Mouse (Mus musculus): Measurements from ENCODE around the gene Pla2g4e. TPM values are rescaled to one million over a fixed set of nuclear protein-coding genes. Genes with fewer than 3 reads are reported as not detected.

Pla2g4e gene
- total RNA-seq, 1 experiment = 1.1 TPM

- DNase-seq (ENCODE audit: low read depth, low spot score) = no peak
- Histone ChIP-seq H3K27ac (ENCODE audit: insufficient read depth, low read depth, low read length, poor library complexity, severe bottlenecking) (no peak overlapping the region), H3K9me3 (ENCODE audit: control insufficient read depth, insufficient read depth, low read depth, low read length) (no peaks in the 10 kb centered on the region), H3K9ac (ENCODE audit: insufficient read depth, low read depth, low read length, poor library complexity, severe bottlenecking) (no peak overlapping the region), H3K4me3 (ENCODE audit: insufficient read depth in 1 of 2, low read depth in 1 of 2, low read length in 2 of 2, poor library complexity in 1 of 2, severe bottlenecking in 1 of 2) (no peak overlapping the region), H3K36me3 (ENCODE audit: control insufficient read depth, insufficient read depth, low read length, poor library complexity, severe bottlenecking) (no peaks in the 10 kb centered on the region; the same call in 1 of the 2 replicates), H3K4me1 (ENCODE audit: control insufficient read depth in 2 of 2, insufficient read depth in 2 of 2, low read length in 2 of 2, poor library complexity in 1 of 2) (no peaks in the 10 kb centered on the region)
- in situ Hi-C loops (cut with MboI; ENCODE audit: low sequenced_read_pairs in 2 of 2, unreplicated experiment in 2 of 2) = no loop called here
- TF ChIP-seq ZNF384 (IDR thresholded peaks at IDR 0.05; ENCODE audit: low read depth, low read length) = no peak
- no peak for TF ChIP-seq CHD2 (IDR thresholded peaks at IDR 0.05; ENCODE audit: low read depth, low read length)
- no peak for TF ChIP-seq HCFC1 (IDR thresholded peaks at IDR 0.05; ENCODE audit: borderline replicate concordance, insufficient read depth, low read length)
- no peak for TF ChIP-seq MAFK (IDR thresholded peaks at IDR 0.05; ENCODE audit: insufficient read depth, low read depth, low read length)
- TF ChIP-seq ZC3H11A (IDR thresholded peaks at IDR 0.05; ENCODE audit: borderline replicate concordance, low read depth, low read length) = no peak
Observed at GRCm38 (mm10) chr2:120147999-120148398, 97.1 kb downstream of the Pla2g4e start.

- Histone ChIP-seq H3K9me3 (ENCODE audit: control insufficient read depth, insufficient read depth, low read depth, low read length) (no peaks in the 10 kb centered on the region), H3K4me1 (ENCODE audit: control insufficient read depth in 2 of 2, insufficient read depth in 2 of 2, low read length in 2 of 2, poor library complexity in 1 of 2) (no peaks in the 10 kb centered on the region), H3K36me3 (ENCODE audit: control insufficient read depth, insufficient read depth, low read length, poor library complexity, severe bottlenecking) (no peaks in the 10 kb centered on the region; the same call in 1 of the 2 replicates), H3K27ac (ENCODE audit: insufficient read depth, low read depth, low read length, poor library complexity, severe bottlenecking) (no peak overlapping the region), H3K9ac (ENCODE audit: insufficient read depth, low read depth, low read length, poor library complexity, severe bottlenecking) (no peak overlapping the region), H3K4me3 (ENCODE audit: insufficient read depth in 1 of 2, low read depth in 1 of 2, low read length in 2 of 2, poor library complexity in 1 of 2, severe bottlenecking in 1 of 2) (no peak overlapping the region)
- TF ChIP-seq MAFK (IDR thresholded peaks at IDR 0.05; ENCODE audit: insufficient read depth, low read depth, low read length) = no peak
- TF ChIP-seq ZNF384 (IDR thresholded peaks at IDR 0.05; ENCODE audit: low read depth, low read length) = no peak
- no peak for TF ChIP-seq CHD2 (IDR thresholded peaks at IDR 0.05; ENCODE audit: low read depth, low read length)
- TF ChIP-seq ZC3H11A (IDR thresholded peaks at IDR 0.05; ENCODE audit: borderline replicate concordance, low read depth, low read length) = no peak
- no peak for TF ChIP-seq HCFC1 (IDR thresholded peaks at IDR 0.05; ENCODE audit: borderline replicate concordance, insufficient read depth, low read length)
- no peak for DNase-seq (ENCODE audit: low read depth, low spot score)
- in situ Hi-C loops (cut with MboI; ENCODE audit: low sequenced_read_pairs in 2 of 2, unreplicated experiment in 2 of 2) = no loop called here
Observed at GRCm38 (mm10) chr2:120147364-120147763, 97.8 kb downstream of the Pla2g4e start.

GRCm38 (mm10) chr2:120146543-120146942, 98.6 kb downstream of the Pla2g4e start:
- Histone ChIP-seq H3K27ac (ENCODE audit: insufficient read depth, low read depth, low read length, poor library complexity, severe bottlenecking) (no peak overlapping the region), H3K4me3 (ENCODE audit: insufficient read depth in 1 of 2, low read depth in 1 of 2, low read length in 2 of 2, poor library complexity in 1 of 2, severe bottlenecking in 1 of 2) (no peak overlapping the region), H3K36me3 (ENCODE audit: control insufficient read depth, insufficient read depth, low read length, poor library complexity, severe bottlenecking) (no peaks in the 10 kb centered on the region; the same call in 1 of the 2 replicates), H3K9ac (ENCODE audit: insufficient read depth, low read depth, low read length, poor library complexity, severe bottlenecking) (no peak overlapping the region), H3K9me3 (ENCODE audit: control insufficient read depth, insufficient read depth, low read depth, low read length) (no peaks in the 10 kb centered on the region), H3K4me1 (ENCODE audit: control insufficient read depth in 2 of 2, insufficient read depth in 2 of 2, low read length in 2 of 2, poor library complexity in 1 of 2) (no peaks in the 10 kb centered on the region)
- in situ Hi-C loops (cut with MboI; ENCODE audit: low sequenced_read_pairs in 2 of 2, unreplicated experiment in 2 of 2) = no loop called here
- TF ChIP-seq CHD2 (IDR thresholded peaks at IDR 0.05; ENCODE audit: low read depth, low read length) (no peak), MAFK (IDR thresholded peaks at IDR 0.05; ENCODE audit: insufficient read depth, low read depth, low read length) (no peak), ZC3H11A (IDR thresholded peaks at IDR 0.05; ENCODE audit: borderline replicate concordance, low read depth, low read length) (no peak), ZNF384 (IDR thresholded peaks at IDR 0.05; ENCODE audit: low read depth, low read length) (no peak), HCFC1 (IDR thresholded peaks at IDR 0.05; ENCODE audit: borderline replicate concordance, insufficient read depth, low read length) (no peak)
- no peak for DNase-seq (ENCODE audit: low read depth, low spot score)

GRCm38 (mm10) chr2:120144390-120144789, 100.7 kb downstream of the Pla2g4e start:
- Histone ChIP-seq H3K4me1 (ENCODE audit: control insufficient read depth in 2 of 2, insufficient read depth in 2 of 2, low read length in 2 of 2, poor library complexity in 1 of 2) (no peaks in the 10 kb centered on the region), H3K27ac (ENCODE audit: insufficient read depth, low read depth, low read length, poor library complexity, severe bottlenecking) (no peak overlapping the region), H3K9me3 (ENCODE audit: control insufficient read depth, insufficient read depth, low read depth, low read length) (no peaks in the 10 kb centered on the region), H3K9ac (ENCODE audit: insufficient read depth, low read depth, low read length, poor library complexity, severe bottlenecking) (no peak overlapping the region), H3K4me3 (ENCODE audit: insufficient read depth in 1 of 2, low read depth in 1 of 2, low read length in 2 of 2, poor library complexity in 1 of 2, severe bottlenecking in 1 of 2) (no peak overlapping the region), H3K36me3 (ENCODE audit: control insufficient read depth, insufficient read depth, low read length, poor library complexity, severe bottlenecking) (peaks cover 2% of the 10 kb centered on the region)
- in situ Hi-C loops (cut with MboI; ENCODE audit: low sequenced_read_pairs in 2 of 2, unreplicated experiment in 2 of 2) = no loop called here
- TF ChIP-seq ZNF384 (IDR thresholded peaks at IDR 0.05; ENCODE audit: low read depth, low read length) (no peak), CHD2 (IDR thresholded peaks at IDR 0.05; ENCODE audit: low read depth, low read length) (no peak), HCFC1 (IDR thresholded peaks at IDR 0.05; ENCODE audit: borderline replicate concordance, insufficient read depth, low read length) (no peak), ZC3H11A (IDR thresholded peaks at IDR 0.05; ENCODE audit: borderline replicate concordance, low read depth, low read length) (no peak), MAFK (IDR thresholded peaks at IDR 0.05; ENCODE audit: insufficient read depth, low read depth, low read length) (no peak)
- DNase-seq (ENCODE audit: low read depth, low spot score) = no peak

GRCm38 (mm10) chr2:120142336-120142735, 102.8 kb downstream of the Pla2g4e start:
- in situ Hi-C loops (cut with MboI; ENCODE audit: low sequenced_read_pairs in 2 of 2, unreplicated experiment in 2 of 2) = no loop called here
- peaks cover 2% of the 10 kb centered on the region for H3K36me3 ChIP-seq (ENCODE audit: control insufficient read depth, insufficient read depth, low read length, poor library complexity, severe bottlenecking)
- TF ChIP-seq CHD2 (IDR thresholded peaks at IDR 0.05; ENCODE audit: low read depth, low read length) (no peak), MAFK (IDR thresholded peaks at IDR 0.05; ENCODE audit: insufficient read depth, low read depth, low read length) (no peak), HCFC1 (IDR thresholded peaks at IDR 0.05; ENCODE audit: borderline replicate concordance, insufficient read depth, low read length) (no peak), ZNF384 (IDR thresholded peaks at IDR 0.05; ENCODE audit: low read depth, low read length) (no peak), ZC3H11A (IDR thresholded peaks at IDR 0.05; ENCODE audit: borderline replicate concordance, low read depth, low read length) (no peak)
- no peak overlapping the region for H3K4me3 ChIP-seq (ENCODE audit: insufficient read depth in 1 of 2, low read depth in 1 of 2, low read length in 2 of 2, poor library complexity in 1 of 2, severe bottlenecking in 1 of 2)
- H3K27ac ChIP-seq (ENCODE audit: insufficient read depth, low read depth, low read length, poor library complexity, severe bottlenecking) = no peak overlapping the region
- no peaks in the 10 kb centered on the region for H3K9me3 ChIP-seq (ENCODE audit: control insufficient read depth, insufficient read depth, low read depth, low read length)
- no peaks in the 10 kb centered on the region for H3K4me1 ChIP-seq (ENCODE audit: control insufficient read depth in 2 of 2, insufficient read depth in 2 of 2, low read length in 2 of 2, poor library complexity in 1 of 2)
- no peak for DNase-seq (ENCODE audit: low read depth, low spot score)
- no peak overlapping the region for H3K9ac ChIP-seq (ENCODE audit: insufficient read depth, low read depth, low read length, poor library complexity, severe bottlenecking)
